Mouse (Mus musculus) CH12.LX (cell line): ENCODE measurements around the gene Ifng.

ENCODE experiments used
- CHD1 ChIP-seq: IDR thresholded peaks from 2 replicates; pipeline ENCODE4 v1.6.1; 2012; ENCODE audit warnings: low read depth, low read length, improper control_type of control experiment, inconsistent platforms
- CHD2 ChIP-seq: IDR thresholded peaks from 2 replicates; pipeline ENCODE4 v1.6.1; 2011; ENCODE audit warnings: low read length, improper control_type of control experiment
- CTCF ChIP-seq, 2 experiments: IDR thresholded peaks in 1 of 2; conservative IDR thresholded peaks in 1 of 2; 2 replicates each; pipeline ENCODE4 v1.5.1; 2011 to 2012; ENCODE audit warnings: low read depth in 2 of 2, low read length in 2 of 2, improper control_type of control experiment in 1 of 2, inconsistent platforms in 1 of 2, mild to moderate bottlenecking in 1 of 2, moderate library complexity in 1 of 2
- E2F4 ChIP-seq: IDR thresholded peaks from 2 replicates; pipeline ENCODE4 v1.6.1; 2011; ENCODE audit warnings: low read depth, low read length, improper control_type of control experiment; ENCODE audit not compliant: insufficient replicate concordance
- EP300 ChIP-seq: IDR thresholded peaks from 2 replicates; pipeline ENCODE4 v1.6.1; 2011; ENCODE audit warnings: low read length, improper control_type of control experiment
- IRF4 ChIP-seq: IDR thresholded peaks from 2 replicates; pipeline ENCODE4 v1.6.1; 2014; ENCODE audit warnings: low read depth, mild to moderate bottlenecking, inconsistent platforms, low read length, improper control_type of control experiment
- KAT2A ChIP-seq: IDR thresholded peaks from 2 replicates; pipeline ENCODE4 v1.6.1; 2012; ENCODE audit warnings: low read length, improper control_type of control experiment, inconsistent platforms; ENCODE audit not compliant: insufficient replicate concordance
- MAX ChIP-seq: IDR thresholded peaks from 2 replicates; pipeline ENCODE4 v1.6.1; 2011; ENCODE audit warnings: low read length, improper control_type of control experiment
- MYC ChIP-seq: IDR thresholded peaks from 2 replicates; pipeline ENCODE4 v1.6.1; 2011; ENCODE audit warnings: low read depth, mild to moderate bottlenecking, improper control_type of control experiment, low read length
- POLR2A ChIP-seq: IDR thresholded peaks from 2 replicates; pipeline ENCODE4 v1.6.1; 2011; ENCODE audit warnings: low read depth, mild to moderate bottlenecking, improper control_type of control experiment, low read length
- RAD21 ChIP-seq: IDR thresholded peaks from 2 replicates; pipeline ENCODE4 v1.6.1; 2011; ENCODE audit warnings: low read depth, mild to moderate bottlenecking, low read length, improper control_type of control experiment, moderate library complexity
- ZC3H11A ChIP-seq: IDR thresholded peaks from 2 replicates; pipeline ENCODE4 v1.6.1; 2012; ENCODE audit warnings: low read depth, mild to moderate bottlenecking, inconsistent platforms, low read length, improper control_type of control experiment
- ZNF384 ChIP-seq: IDR thresholded peaks from 2 replicates; pipeline ENCODE4 v1.6.1; 2012; ENCODE audit warnings: low read depth, low read length, improper control_type of control experiment, inconsistent platforms

- TF ChIP-seq CHD1 (no peak), ZNF384 (no peak), MAX (no peak), IRF4 (no peak), POLR2A (no peak), KAT2A (no peak), CHD2 (no peak), ZC3H11A (no peak), CTCF (conservative IDR thresholded peaks at IDR 0.05 in 1 of 2, IDR thresholded peaks at IDR 0.05 in 1 of 2; ENCODE audit: low read depth in 2 of 2, low read length in 2 of 2) (no peak), RAD21 (no peak), MYC (no peak), E2F4 (no peak), EP300 (no peak)
These were observed 4.2 kb downstream of the Ifng start for GRCm38 (mm10) chr10:118445021-118445420.
